Mouse (Mus musculus): Measurements from ENCODE around the gene Snx14.

GRCm38 (mm10) chr9:88404088-88404487, 34.7 kb downstream of the Snx14 start:
- TF ChIP-seq CTCF (IDR thresholded peaks at IDR 0.05; ENCODE audit: low read depth, low read length), result no peak
- no peak for TF ChIP-seq POLR2AphosphoS5 (IDR thresholded peaks at IDR 0.05; ENCODE audit: insufficient replicate concordance, low read depth, low read length)
- TF ChIP-seq GATA1 (IDR thresholded peaks at IDR 0.05; ENCODE audit: borderline replicate concordance, low read length), result no peak
- no peak for TF ChIP-seq TAL1 (conservative IDR thresholded peaks at IDR 0.05; ENCODE audit: low read depth, low read length)
